Mouse (Mus musculus) stomach, postnatal 0 days (tissue): ENCODE results near the gene Chrna9. TPM values are rescaled to one million over a fixed set of nuclear protein-coding genes. Genes with fewer than 3 reads are reported as not detected.

Experiments used
- ATAC-seq: fragments of 200-750 bp; cut with Nextera tagmentation; 2 replicates; pipeline ENCODE4 v1.8.0; 2017; ENCODE audit not compliant: low FRiP score, low TSS enrichment
- DNase-seq: peaks from one replicate; pipeline ENCODE4 v3.0.0-alpha.2; 2016; ENCODE audit warnings: low spot score
- H3K27ac ChIP-seq: fragments of 300-500 bp; sonication (generic); replicated peaks from 2 replicates; pipeline ENCODE4 v1.5.1; 2014; ENCODE audit warnings: mild to moderate bottlenecking, control low read depth
- H3K27me3 ChIP-seq: fragments of 300-500 bp; sonication (generic); 2 replicates; pipeline ENCODE4 v1.6.1; 2014; ENCODE audit warnings: low read length; ENCODE audit not compliant: control insufficient read depth, insufficient read depth
- H3K36me3 ChIP-seq: fragments of 300-500 bp; sonication (generic); 2 replicates; pipeline ENCODE4 v1.6.1; 2014; ENCODE audit warnings: low read length, mixed read lengths; ENCODE audit not compliant: control insufficient read depth, insufficient read depth
- H3K4me1 ChIP-seq: fragments of 300-500 bp; sonication (generic); replicated peaks from 2 replicates; pipeline ENCODE4 v1.6.1; 2014; ENCODE audit warnings: antibody characterized with exemption; ENCODE audit not compliant: control insufficient read depth, insufficient read depth
- H3K4me2 ChIP-seq: fragments of 300-500 bp; sonication (generic); replicated peaks from 2 replicates; pipeline ENCODE4 v1.6.1; 2014; ENCODE audit warnings: low read depth, mild to moderate bottlenecking, control low read depth, moderate library complexity
- H3K4me3 ChIP-seq: fragments of 300-500 bp; sonication (generic); 2 replicates; pipeline ENCODE4 v1.5.1; 2014; ENCODE audit warnings: low read depth, low read length, control low read depth
- H3K9ac ChIP-seq: fragments of 300-500 bp; sonication (generic); 2 replicates; pipeline ENCODE4 v1.6.1; 2014; ENCODE audit warnings: mild to moderate bottlenecking, low read length, control low read depth, mixed read lengths
- H3K9me3 ChIP-seq: fragments of 300-500 bp; sonication (generic); 2 replicates; pipeline ENCODE4 v1.6.1; 2016; ENCODE audit warnings: low read length; ENCODE audit not compliant: control insufficient read depth
- CTCF ChIP-seq: IDR thresholded peaks from 2 replicates; pipeline ENCODE4 v1.5.1; 2016; ENCODE audit warnings: antibody characterized with exemption, low read depth, mild to moderate bottlenecking, moderate library complexity
- EP300 ChIP-seq: optimal IDR thresholded peaks from 2 replicates; pipeline ENCODE3; 2016; ENCODE audit warnings: antibody characterized with exemption
- WGBS: fragments of 180-500 bp; shearing (Covaris S2); extraction: QIAGEN DNeasy Blood & Tissue Kit; methylation state at CpG from one replicate; pipeline ENCODE4 v1.1.7; 2014; 5-methylcytosine and 5-hydroxymethylcytosine counted together
- polyA plus RNA-seq: library from polyadenylated mRNA; unstranded; fragments of >200 nt; fragmentation: Nextera tagmentation; extraction: Ambion mirVana; gene quantifications from 2 replicates; pipeline ENCODE4 v1.2.1, GENCODE M21; 2015

The Chrna9 gene
- polyA plus RNA-seq, 1 experiment from 2014 or later: not detected

GRCm38 (mm10) chr5:65919904-65920303 lies 14.8 kb upstream of the Chrna9 start:
- H3K4me2 ChIP-seq: no peak overlapping the region
- WGBS: 93% methylated on average over 3 of the region's 3 CpGs
- no peaks in the 10 kb centered on the region for H3K36me3 ChIP-seq
- no peaks in the 10 kb centered on the region for H3K27me3 ChIP-seq
- H3K9me3 ChIP-seq: no peaks in the 10 kb centered on the region
- H3K4me3 ChIP-seq: no peak overlapping the region
- no peaks in the 10 kb centered on the region for H3K4me1 ChIP-seq
- ATAC-seq (no peak), DNase-seq (no peak)
- TF ChIP-seq CTCF: no peak
- TF ChIP-seq EP300: no peak
- no peak overlapping the region for H3K9ac ChIP-seq
- no peak overlapping the region for H3K27ac ChIP-seq

GRCm38 (mm10) chr5:65920701-65921426 lies 13.9 kb upstream of the Chrna9 start:
- H3K4me1 ChIP-seq: no peaks in the 10 kb centered on the region
- H3K27me3 ChIP-seq: no peaks in the 10 kb centered on the region
- H3K9ac ChIP-seq: no peak overlapping the region
- no peak overlapping the region for H3K4me3 ChIP-seq
- TF ChIP-seq EP300: no peak
- TF ChIP-seq CTCF: no peak
- 72% methylated on average over 12 of the region's 12 CpGs for WGBS
- H3K36me3 ChIP-seq: no peaks in the 10 kb centered on the region
- no peak overlapping the region for H3K4me2 ChIP-seq
- ATAC-seq (no peak), DNase-seq (no peak)
- no peaks in the 10 kb centered on the region for H3K9me3 ChIP-seq
- H3K27ac ChIP-seq: no peak overlapping the region

GRCm38 (mm10) chr5:65921477-65922138 lies 13.1 kb upstream of the Chrna9 start:
- no peak overlapping the region for H3K4me3 ChIP-seq
- no peaks in the 10 kb centered on the region for H3K9me3 ChIP-seq
- no peaks in the 10 kb centered on the region for H3K27me3 ChIP-seq
- no peak overlapping the region for H3K9ac ChIP-seq
- no peaks in the 10 kb centered on the region for H3K36me3 ChIP-seq
- no peaks in the 10 kb centered on the region for H3K4me1 ChIP-seq
- WGBS: 75% methylated on average over 9 of the region's 9 CpGs
- no peak for TF ChIP-seq CTCF
- no peak for TF ChIP-seq EP300
- H3K27ac ChIP-seq: no peak overlapping the region
- DNase-seq (no peak), ATAC-seq (no peak)
- H3K4me2 ChIP-seq: no peak overlapping the region

- H3K4me1 ChIP-seq: no peaks in the 10 kb centered on the region
- no peak for TF ChIP-seq CTCF
- TF ChIP-seq EP300: no peak
These were observed 8.1 kb upstream of the Chrna9 start for GRCm38 (mm10) chr5:65926666-65927065.

GRCm38 (mm10) chr5:65929162-65929561 lies 5.6 kb upstream of the Chrna9 start:
- Histone ChIP-seq H3K27me3 (no peaks in the 10 kb centered on the region), H3K9me3 (no peaks in the 10 kb centered on the region), H3K27ac (no peak overlapping the region), H3K4me2 (no peak overlapping the region), H3K9ac (no peak overlapping the region), H3K4me1 (no peaks in the 10 kb centered on the region), H3K4me3 (no peak overlapping the region), H3K36me3 (no peaks in the 10 kb centered on the region)
- 55% methylated on average over 7 of the region's 7 CpGs for WGBS
- DNase-seq (no peak), ATAC-seq (no peak)
- TF ChIP-seq EP300 (no peak), CTCF (no peak)

More at GRCm38 (mm10) chr5:65926666-65927065, 8.1 kb upstream of the Chrna9 start:
- no peak overlapping the region for H3K27ac ChIP-seq
- H3K4me3 ChIP-seq: no peak overlapping the region
- no peaks in the 10 kb centered on the region for H3K27me3 ChIP-seq
- H3K36me3 ChIP-seq: no peaks in the 10 kb centered on the region
- no peak overlapping the region for H3K9ac ChIP-seq
- DNase-seq: no peak
- no peaks in the 10 kb centered on the region for H3K9me3 ChIP-seq
- 86% methylated on average over 6 of the region's 6 CpGs for WGBS
- ATAC-seq: no peak
- no peak overlapping the region for H3K4me2 ChIP-seq

- H3K36me3 ChIP-seq: no peaks in the 10 kb centered on the region
- no peaks in the 10 kb centered on the region for H3K9me3 ChIP-seq
- 50% methylated on average over 4 of the region's 4 CpGs for WGBS
- no peak overlapping the region for H3K4me2 ChIP-seq
- H3K4me1 ChIP-seq: no peaks in the 10 kb centered on the region
- no peaks in the 10 kb centered on the region for H3K27me3 ChIP-seq
- DNase-seq (no peak), ATAC-seq (no peak)
- H3K27ac ChIP-seq: no peak overlapping the region
- TF ChIP-seq CTCF (no peak), EP300 (no peak)
- H3K9ac ChIP-seq: no peak overlapping the region
- no peak overlapping the region for H3K4me3 ChIP-seq
These were observed 4.5 kb upstream of the Chrna9 start for GRCm38 (mm10) chr5:65930171-65930570.
